Comparison of ENCODE assay signal across 8 mouse cellular contexts in the genomic region with DNA sequence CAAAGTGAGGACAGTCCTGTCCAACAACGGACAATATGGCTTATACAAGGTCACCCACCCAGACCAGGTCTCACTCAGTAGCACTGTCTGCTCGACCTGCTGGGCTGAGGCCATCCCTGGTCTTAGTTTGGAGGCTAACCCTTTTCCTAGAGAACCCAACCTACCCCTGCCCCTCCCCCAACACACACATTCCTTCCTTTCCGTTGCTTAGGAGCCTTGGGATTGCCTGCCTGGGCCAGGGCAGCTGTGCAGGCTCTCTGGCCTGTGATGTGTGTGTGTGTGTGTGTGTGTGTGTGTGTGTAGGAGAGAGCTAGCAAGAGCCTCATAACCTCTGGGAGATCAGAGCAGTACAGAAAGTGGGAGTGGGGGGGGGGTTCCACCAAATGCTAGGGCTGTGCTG. TPM values are rescaled to one million over a fixed set of nuclear protein-coding genes. Genes with fewer than 3 reads are reported as not detected.
DNase-seq lines count a peak whose midpoint lies in the region; ATAC-seq and TF ChIP-seq lines count a peak whose summit lies in the region.

No protein-coding gene starts in this region.

- no peaks in the 10 kb centered on the region for H3K9me3 ChIP-seq in kidney, embryonic 15.5 days (replicated peaks)
- no peaks in the 10 kb centered on the region for H3K9me3 ChIP-seq in forebrain, postnatal 0 days (ENCODE audit: low read length)
- H3K9me3 ChIP-seq in limb, embryonic 11.5 days (ENCODE audit: control insufficient read depth, low read length): no peaks in the 10 kb centered on the region
- H3K9me3 ChIP-seq in neural tube, embryonic 11.5 days (ENCODE audit: control insufficient read depth, low read length): no peaks in the 10 kb centered on the region

- peak overlapping the region; percentile 97 for H3K4me2 ChIP-seq in kidney, embryonic 15.5 days
- peak overlapping the region; percentile 86; the same call in 1 of the 2 replicates for H3K4me2 ChIP-seq in forebrain, postnatal 0 days (ENCODE audit: low read depth)
- peak overlapping the region; percentile 96 for H3K4me2 ChIP-seq in limb, embryonic 11.5 days (ENCODE audit: low read depth, severe bottlenecking)
- peak overlapping the region; percentile 95 for H3K4me2 ChIP-seq in neural tube, embryonic 11.5 days (ENCODE audit: low read depth)

- H3K4me3 ChIP-seq in kidney, embryonic 15.5 days (replicated peaks): peak overlapping the region; percentile 61
- H3K4me3 ChIP-seq in forebrain, postnatal 0 days (ENCODE audit: low read depth, low read length): no peak overlapping the region
- peak overlapping the region; percentile 70; the same call in 1 of the 2 replicates for H3K4me3 ChIP-seq in limb, embryonic 11.5 days (ENCODE audit: low read depth, low read length)
- H3K4me3 ChIP-seq in neural tube, embryonic 11.5 days (ENCODE audit: low read depth, low read length): no peak overlapping the region; the same call in 1 of the 2 replicates
- no peak overlapping the region for H3K4me3 ChIP-seq in left cerebral cortex, adult 2 months

- H3K27me3 ChIP-seq in kidney, embryonic 15.5 days: no peaks in the 10 kb centered on the region
- no peaks in the 10 kb centered on the region for H3K27me3 ChIP-seq in forebrain, postnatal 0 days (ENCODE audit: insufficient read depth, low read length)
- H3K27me3 ChIP-seq in limb, embryonic 11.5 days (ENCODE audit: control insufficient read depth, insufficient read depth, low read length): no peaks in the 10 kb centered on the region
- peaks cover 9% of the 10 kb centered on the region; the same call in 1 of the 2 replicates for H3K27me3 ChIP-seq in neural tube, embryonic 11.5 days (ENCODE audit: control insufficient read depth, insufficient read depth, low read length)

- peaks cover 62% of the 10 kb centered on the region for H3K4me1 ChIP-seq in kidney, embryonic 15.5 days
- no peaks in the 10 kb centered on the region for H3K4me1 ChIP-seq in forebrain, postnatal 0 days (ENCODE audit: insufficient read depth)
- peaks cover 43% of the 10 kb centered on the region for H3K4me1 ChIP-seq in limb, embryonic 11.5 days (ENCODE audit: control insufficient read depth, insufficient read depth, low read length)
- H3K4me1 ChIP-seq in neural tube, embryonic 11.5 days (ENCODE audit: control insufficient read depth, insufficient read depth, low read length): peaks cover 19% of the 10 kb centered on the region

- WGBS in kidney, embryonic 15.5 days: 28% methylated on average over 3 of the region's 3 CpGs
- WGBS in forebrain, postnatal 0 days: 19% methylated on average over 3 of the region's 3 CpGs
- WGBS in limb, embryonic 11.5 days: 17% methylated on average over 3 of the region's 3 CpGs
- WGBS in neural tube, embryonic 11.5 days: 8% methylated on average over 3 of the region's 3 CpGs

- no peak for ATAC-seq in kidney, embryonic 15.5 days (replicated peaks; ENCODE audit: low FRiP score)
- ATAC-seq in forebrain, postnatal 0 days: no peak
- 0 out of 2 replicates have a peak, but pooled peaks have one; percentile 60 for ATAC-seq in limb, embryonic 11.5 days (ENCODE audit: insufficient number of reproducible peaks, low FRiP score, low TSS enrichment, low read depth)
- ATAC-seq in neural tube, embryonic 11.5 days (ENCODE audit: insufficient read depth, low FRiP score, low TSS enrichment): peak; percentile 66; the same call in 1 of the 2 replicates

- H3K27ac ChIP-seq in kidney, embryonic 15.5 days: peak overlapping the region; percentile 83
- H3K27ac ChIP-seq in forebrain, postnatal 0 days (ENCODE audit: low read depth, low read length): no peak overlapping the region
- H3K27ac ChIP-seq in limb, embryonic 11.5 days (replicated peaks; ENCODE audit: low read depth, low read length): peak overlapping the region; percentile 36; the same call in 1 of the 2 replicates
- peak overlapping the region; percentile 20; the same call in 1 of the 2 replicates for H3K27ac ChIP-seq in neural tube, embryonic 11.5 days (ENCODE audit: low read depth, low read length)
- no peak overlapping the region for H3K27ac ChIP-seq in left cerebral cortex, adult 2 months

- intact Hi-C loops in left cerebral cortex, adult 2 months (cut with DNase I): no loop called here

- peaks cover 23% of the 10 kb centered on the region for H3K36me3 ChIP-seq in kidney, embryonic 15.5 days
- H3K36me3 ChIP-seq in forebrain, postnatal 0 days (ENCODE audit: insufficient read depth): peaks cover 8% of the 10 kb centered on the region; the same call in 1 of the 2 replicates
- H3K36me3 ChIP-seq in limb, embryonic 11.5 days (ENCODE audit: control insufficient read depth, insufficient read depth, low read length): peaks cover 4% of the 10 kb centered on the region; the same call in 1 of the 2 replicates
- H3K36me3 ChIP-seq in neural tube, embryonic 11.5 days (ENCODE audit: control insufficient read depth, insufficient read depth, low read length): peaks cover 4% of the 10 kb centered on the region; the same call in 1 of the 2 replicates

- DNase-seq in kidney, adult 11 months: no peak
- DNase-seq in forebrain, postnatal 0 days: no peak
- peak; percentile 67 for DNase-seq in limb, embryonic 11.5 days (ENCODE audit: low spot score)
- peak; percentile 76 for DNase-seq in neural tube, embryonic 11.5 days (ENCODE audit: low spot score)
- DNase-seq in ovary, adult 18-20 months (ENCODE audit: low spot score): no peak
- DNase-seq in left cerebral cortex, adult 2 months (ENCODE audit: extremely low spot score in 1 of 2, low spot score in 2 of 2): no peak
- no peak for DNase-seq in right cerebral cortex, postnatal 14 days

- peak overlapping the region; percentile 68; the same call in 1 of the 2 replicates for H3K9ac ChIP-seq in kidney, embryonic 15.5 days
- H3K9ac ChIP-seq in forebrain, postnatal 0 days: no peak overlapping the region
- H3K9ac ChIP-seq in limb, embryonic 11.5 days (ENCODE audit: low read length): peak overlapping the region; percentile 5; the same call in 1 of the 2 replicates
- H3K9ac ChIP-seq in neural tube, embryonic 11.5 days (ENCODE audit: low read length): no peak overlapping the region

- TF ChIP-seq CTCF in forebrain, postnatal 0 days (IDR thresholded peaks at IDR 0.05; ENCODE audit: low read depth): no peak
- no peak for TF ChIP-seq CTCF in left cerebral cortex, adult 2 months (IDR thresholded peaks at IDR 0.05)

RNA-seq across cellular contexts. Expression of a gene that starts 2.1 kb away (rescaled TPM):
- polyA plus RNA-seq in kidney, embryonic 15.5 days (2015; fragmentation: Nextera tagmentation; extraction: Ambion mirVana): 27.8 and 32.1 TPM in 2 replicates
- total RNA-seq in forebrain, postnatal 0 days (2014; rRNA removed): 23.4 and 26.4 TPM in 2 replicates
- polyA plus RNA-seq in forebrain, postnatal 0 days (2015; fragmentation: Nextera tagmentation; extraction: Ambion mirVana): 17.3 and 17.9 TPM in 2 replicates
- 14.3 and 18.2 TPM in 2 replicates for polyA plus RNA-seq in limb, embryonic 11.5 days (2014; fragmentation: Nextera tagmentation; extraction: Ambion mirVana)
- polyA plus RNA-seq in neural tube, embryonic 11.5 days (2014; fragmentation: Nextera tagmentation; extraction: Ambion mirVana): 12.2 and 13.5 TPM in 2 replicates
- total RNA-seq in left cerebral cortex, adult 2 months (2021): 10 to 100 TPM; 10.4 to 14.3 TPM

RNA-seq across cellular contexts. Expression of a gene that starts 2.2 kb away (rescaled TPM):
- polyA plus RNA-seq in kidney, embryonic 15.5 days (2015; fragmentation: Nextera tagmentation; extraction: Ambion mirVana): 3.4 and 3.8 TPM in 2 replicates
- 0.85 and 1.1 TPM in 2 replicates for total RNA-seq in forebrain, postnatal 0 days (2014; rRNA removed)
- 0.39 and 0.46 TPM in 2 replicates for polyA plus RNA-seq in forebrain, postnatal 0 days (2015; fragmentation: Nextera tagmentation; extraction: Ambion mirVana)
- polyA plus RNA-seq in limb, embryonic 11.5 days (2014; fragmentation: Nextera tagmentation; extraction: Ambion mirVana): 2.4 and 2.5 TPM in 2 replicates
- polyA plus RNA-seq in neural tube, embryonic 11.5 days (2014; fragmentation: Nextera tagmentation; extraction: Ambion mirVana): 0.74 and 1.4 TPM in 2 replicates
- total RNA-seq in left cerebral cortex, adult 2 months (2021): 1 to 10 TPM; 1.8 to 1.9 TPM

RNA-seq across cellular contexts. Expression of a gene that starts 12.9 kb away (rescaled TPM):
- polyA plus RNA-seq in kidney, embryonic 15.5 days (2015; fragmentation: Nextera tagmentation; extraction: Ambion mirVana): 43.1 and 44.0 TPM in 2 replicates
- 70.7 and 88.2 TPM in 2 replicates for total RNA-seq in forebrain, postnatal 0 days (2014; rRNA removed)
- 74.4 and 75.9 TPM in 2 replicates for polyA plus RNA-seq in forebrain, postnatal 0 days (2015; fragmentation: Nextera tagmentation; extraction: Ambion mirVana)
- polyA plus RNA-seq in limb, embryonic 11.5 days (2014; fragmentation: Nextera tagmentation; extraction: Ambion mirVana): 38.1 and 40.8 TPM in 2 replicates
- polyA plus RNA-seq in neural tube, embryonic 11.5 days (2014; fragmentation: Nextera tagmentation; extraction: Ambion mirVana): 51.2 and 52.6 TPM in 2 replicates
- 10 to 100 TPM; 56.1 to 61.9 TPM for total RNA-seq in left cerebral cortex, adult 2 months (2021)

RNA-seq across cellular contexts. Expression of a gene that starts 29.0 kb away (rescaled TPM):
- polyA plus RNA-seq in kidney, embryonic 15.5 days (2015; fragmentation: Nextera tagmentation; extraction: Ambion mirVana): 163 and 169 TPM in 2 replicates
- 66.5 and 81.2 TPM in 2 replicates for total RNA-seq in forebrain, postnatal 0 days (2014; rRNA removed)
- polyA plus RNA-seq in forebrain, postnatal 0 days (2015; fragmentation: Nextera tagmentation; extraction: Ambion mirVana): 118 and 155 TPM in 2 replicates
- 180 and 181 TPM in 2 replicates for polyA plus RNA-seq in limb, embryonic 11.5 days (2014; fragmentation: Nextera tagmentation; extraction: Ambion mirVana)
- polyA plus RNA-seq in neural tube, embryonic 11.5 days (2014; fragmentation: Nextera tagmentation; extraction: Ambion mirVana): 155 and 168 TPM in 2 replicates
- 10 to 100 TPM; 45.0 to 46.2 TPM for total RNA-seq in left cerebral cortex, adult 2 months (2021)

RNA-seq across cellular contexts. Expression of a gene that starts 40.1 kb away (rescaled TPM):
- 107 and 118 TPM in 2 replicates for polyA plus RNA-seq in kidney, embryonic 15.5 days (2015; fragmentation: Nextera tagmentation; extraction: Ambion mirVana)
- 32.5 and 40.9 TPM in 2 replicates for total RNA-seq in forebrain, postnatal 0 days (2014; rRNA removed)
- polyA plus RNA-seq in forebrain, postnatal 0 days (2015; fragmentation: Nextera tagmentation; extraction: Ambion mirVana): 78.7 and 81.4 TPM in 2 replicates
- polyA plus RNA-seq in limb, embryonic 11.5 days (2014; fragmentation: Nextera tagmentation; extraction: Ambion mirVana): 89.1 and 95.4 TPM in 2 replicates
- polyA plus RNA-seq in neural tube, embryonic 11.5 days (2014; fragmentation: Nextera tagmentation; extraction: Ambion mirVana): 88.7 and 99.1 TPM in 2 replicates
- 10 to 100 TPM; 32.4 to 35.2 TPM for total RNA-seq in left cerebral cortex, adult 2 months (2021)

Comparison
In these comparisons a context has a peak if more than half of its experiments do, and no peak if none do; other contexts are left out.
1. ATAC-seq: peak in limb, embryonic 11.5 days (single experiment) and neural tube, embryonic 11.5 days (single experiment); none in kidney, embryonic 15.5 days (single experiment) and forebrain, postnatal 0 days (single experiment).
2. H3K27ac ChIP-seq: peak in kidney, embryonic 15.5 days (single experiment), limb, embryonic 11.5 days (single experiment) and neural tube, embryonic 11.5 days (single experiment); none in forebrain, postnatal 0 days (single experiment) and left cerebral cortex, adult 2 months (single experiment).
3. H3K4me3 ChIP-seq: peak in kidney, embryonic 15.5 days (single experiment) and limb, embryonic 11.5 days (single experiment); none in forebrain, postnatal 0 days (single experiment), neural tube, embryonic 11.5 days (single experiment) and left cerebral cortex, adult 2 months (single experiment).
4. H3K9ac ChIP-seq: peak in kidney, embryonic 15.5 days (single experiment) and limb, embryonic 11.5 days (single experiment); none in forebrain, postnatal 0 days (single experiment) and neural tube, embryonic 11.5 days (single experiment).
5. DNase-seq: peak in limb, embryonic 11.5 days (single experiment) and neural tube, embryonic 11.5 days (single experiment); none in kidney, adult 11 months (single experiment), forebrain, postnatal 0 days (single experiment), ovary, adult 18-20 months (single experiment), left cerebral cortex, adult 2 months (0 of 2) and right cerebral cortex, postnatal 14 days (single experiment).
6. Peak in every context shown above with its lines, with median percentiles within 50 percentile points of each other: H3K4me2 ChIP-seq.